ENCODE assay signal across 10 mouse cellular contexts in the genomic region with DNA sequence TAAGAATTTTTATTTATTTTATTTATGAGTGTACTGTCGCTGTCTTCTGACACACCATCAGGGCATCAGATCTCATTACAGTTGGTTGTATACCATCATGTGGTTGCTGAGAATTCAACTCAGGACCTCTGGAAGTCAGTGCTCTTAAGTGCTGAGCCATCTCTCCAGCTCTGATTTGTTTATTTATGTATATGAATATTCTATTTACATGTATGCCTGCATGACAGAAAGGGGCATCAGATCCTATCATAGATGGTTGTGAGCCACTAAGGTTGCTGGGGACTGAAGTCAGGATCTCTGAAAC. TPM values are rescaled to one million over a fixed set of nuclear protein-coding genes. Genes with fewer than 3 reads are reported as not detected.
DNase-seq lines count a peak whose midpoint lies in the region; ATAC-seq lines count a peak whose summit lies in the region.
"Had no signal": no experiment of that assay in that cellular context is flagged by ENCODE, and none has a peak within 500 bp of the region (broad histone marks: within the 10 kb centered on the region; RNA-seq: fewer than 3 reads in every experiment).

No protein-coding gene starts in this region.

- peak overlapping the region; percentile 92; the same call in 1 of the 2 replicates for H3K4me3 ChIP-seq in forebrain, embryonic 10.5 days
- H3K4me3 ChIP-seq in forebrain, embryonic 16.5 days (replicated peaks; ENCODE audit: low read length) = no peak overlapping the region
- H3K4me3 ChIP-seq in limb, embryonic 12.5 days (replicated peaks) = no peak overlapping the region
- no peak overlapping the region for H3K4me3 ChIP-seq in limb, embryonic 10.5 days
- H3K4me3 ChIP-seq in limb, embryonic 15.5 days = no peak overlapping the region
- peak overlapping the region; percentile 69; the same call in 1 of the 2 replicates for H3K4me3 ChIP-seq in neural tube, embryonic 13.5 days

- no peak overlapping the region for H3K4me2 ChIP-seq in forebrain, embryonic 16.5 days (ENCODE audit: low read length)
- H3K4me2 ChIP-seq in limb, embryonic 12.5 days = peak overlapping the region; percentile 79; the same call in 1 of the 2 replicates
- H3K4me2 ChIP-seq in limb, embryonic 15.5 days = peak overlapping the region; percentile 62; the same call in 1 of the 2 replicates
- 0 out of 2 replicates have a peak overlapping the region, but pooled peaks have one; percentile 94 for H3K4me2 ChIP-seq in neural tube, embryonic 13.5 days

- ATAC-seq in forebrain, embryonic 16.5 days = no peak; the same call in 1 of the 2 replicates
- no peak for ATAC-seq in limb, embryonic 12.5 days (ENCODE audit: insufficient number of reproducible peaks, insufficient read depth, low FRiP score, low TSS enrichment, low read depth)
- no peak for ATAC-seq in limb, embryonic 15.5 days (ENCODE audit: insufficient number of reproducible peaks, low FRiP score, low TSS enrichment, low read depth)
- peak; percentile 8; the same call in 1 of the 2 replicates for ATAC-seq in neural tube, embryonic 13.5 days (ENCODE audit: low read depth)

- H3K9ac ChIP-seq in forebrain, embryonic 16.5 days (replicated peaks; ENCODE audit: low read depth, low read length) = no peak overlapping the region
- H3K9ac ChIP-seq in limb, embryonic 12.5 days (replicated peaks) = no peak overlapping the region
- H3K9ac ChIP-seq in limb, embryonic 15.5 days = no peak overlapping the region
- no peak overlapping the region for H3K9ac ChIP-seq in neural tube, embryonic 13.5 days

- no peak overlapping the region for H3K27ac ChIP-seq in forebrain, embryonic 10.5 days
- H3K27ac ChIP-seq in forebrain, embryonic 16.5 days (ENCODE audit: low read length) = no peak overlapping the region
- no peak overlapping the region for H3K27ac ChIP-seq in limb, embryonic 12.5 days
- H3K27ac ChIP-seq in limb, embryonic 10.5 days = no peak overlapping the region
- H3K27ac ChIP-seq in limb, embryonic 15.5 days = no peak overlapping the region
- no peak overlapping the region for H3K27ac ChIP-seq in neural tube, embryonic 13.5 days (replicated peaks)

- DNase-seq in forebrain, embryonic 10.5 days (ENCODE audit: extremely low spot score, low spot score) = no peak
- DNase-seq in limb, embryonic 10.5 days (ENCODE audit: low spot score) = no peak
- DNase-seq in c-Kit-positive CD71-positive TER-119-positive erythroid progenitor cells, embryonic 14.5 days (ENCODE audit: low spot score) = no peak
- no peak for DNase-seq in left cerebral cortex, postnatal 14 days (ENCODE audit: low spot score in 2 of 2)

- no peaks in the 10 kb centered on the region for H3K27me3 ChIP-seq in forebrain, embryonic 10.5 days (ENCODE audit: poor library complexity, severe bottlenecking)
- no peaks in the 10 kb centered on the region for H3K27me3 ChIP-seq in forebrain, embryonic 16.5 days (replicated peaks; ENCODE audit: control insufficient read depth, insufficient read depth, low read length)
- no peaks in the 10 kb centered on the region for H3K27me3 ChIP-seq in limb, embryonic 12.5 days
- no peaks in the 10 kb centered on the region for H3K27me3 ChIP-seq in limb, embryonic 10.5 days (ENCODE audit: low read depth, poor library complexity, severe bottlenecking)
- H3K27me3 ChIP-seq in limb, embryonic 15.5 days = no peaks in the 10 kb centered on the region
- no peaks in the 10 kb centered on the region for H3K27me3 ChIP-seq in neural tube, embryonic 13.5 days

- H3K4me1 ChIP-seq in forebrain, embryonic 10.5 days = peaks cover 11% of the 10 kb centered on the region
- H3K4me1 ChIP-seq in forebrain, embryonic 16.5 days (replicated peaks; ENCODE audit: control insufficient read depth, insufficient read depth, low read length) = peaks cover 7% of the 10 kb centered on the region
- peaks cover 10% of the 10 kb centered on the region for H3K4me1 ChIP-seq in limb, embryonic 12.5 days (replicated peaks)
- H3K4me1 ChIP-seq in limb, embryonic 10.5 days = peaks cover 11% of the 10 kb centered on the region
- peaks cover 9% of the 10 kb centered on the region; the same call in 1 of the 2 replicates for H3K4me1 ChIP-seq in limb, embryonic 15.5 days
- peaks cover 11% of the 10 kb centered on the region for H3K4me1 ChIP-seq in neural tube, embryonic 13.5 days (replicated peaks)

- 7% methylated on average over 1 of the region's 1 CpGs for WGBS in forebrain, embryonic 10.5 days
- 16% methylated on average over 1 of the region's 1 CpGs for WGBS in forebrain, embryonic 16.5 days
- 6% methylated on average over 1 of the region's 1 CpGs for WGBS in limb, embryonic 12.5 days
- 10% methylated on average over 1 of the region's 1 CpGs for WGBS in limb, embryonic 10.5 days
- WGBS in limb, embryonic 15.5 days = 10% methylated on average over 1 of the region's 1 CpGs
- WGBS in neural tube, embryonic 13.5 days = 15% methylated on average over 1 of the region's 1 CpGs

- H3K9me3 ChIP-seq in forebrain, embryonic 10.5 days = no peaks in the 10 kb centered on the region
- H3K9me3 ChIP-seq in forebrain, embryonic 16.5 days (ENCODE audit: control insufficient read depth, low read length) = no peaks in the 10 kb centered on the region
- H3K9me3 ChIP-seq in limb, embryonic 12.5 days = no peaks in the 10 kb centered on the region
- no peaks in the 10 kb centered on the region for H3K9me3 ChIP-seq in limb, embryonic 10.5 days (replicated peaks)
- no peaks in the 10 kb centered on the region for H3K9me3 ChIP-seq in limb, embryonic 15.5 days
- no peaks in the 10 kb centered on the region for H3K9me3 ChIP-seq in neural tube, embryonic 13.5 days

- peaks cover 40% of the 10 kb centered on the region for H3K36me3 ChIP-seq in forebrain, embryonic 10.5 days (replicated peaks)
- H3K36me3 ChIP-seq in forebrain, embryonic 16.5 days (ENCODE audit: control insufficient read depth, insufficient read depth) = peaks cover 6% of the 10 kb centered on the region; the same call in 1 of the 2 replicates
- H3K36me3 ChIP-seq in limb, embryonic 12.5 days = peaks cover 39% of the 10 kb centered on the region
- H3K36me3 ChIP-seq in limb, embryonic 10.5 days = peaks cover 45% of the 10 kb centered on the region
- H3K36me3 ChIP-seq in limb, embryonic 15.5 days = peaks cover 37% of the 10 kb centered on the region
- H3K36me3 ChIP-seq in neural tube, embryonic 13.5 days = peaks cover 37% of the 10 kb centered on the region

- intact Hi-C loops in left cerebral cortex, postnatal 14 days (cut with DNase I) = loop anchor here (5.0 kb wide), 2 partner anchors 66 to 111 kb away; partner anchors contain the start of gene Asb16

RNA-seq across cellular contexts. Expression of gene Tmem101, which starts 0.5 kb away (rescaled TPM):
- polyA plus RNA-seq in forebrain, embryonic 10.5 days (2016; fragmentation: Nextera tagmentation; extraction: Ambion mirVana) = 37.3 and 39.8 TPM in 2 replicates
- 43.9 and 44.7 TPM in 2 replicates for polyA plus RNA-seq in forebrain, embryonic 16.5 days (2015; fragmentation: Nextera tagmentation; extraction: Ambion mirVana)
- polyA plus RNA-seq in limb, embryonic 12.5 days (2016; fragmentation: Nextera tagmentation; extraction: Ambion mirVana) = 40.6 and 44.2 TPM in 2 replicates
- polyA plus RNA-seq in limb, embryonic 10.5 days (2016; fragmentation: Nextera tagmentation; extraction: Ambion mirVana) = 34.0 and 39.6 TPM in 2 replicates
- polyA plus RNA-seq in limb, embryonic 15.5 days (2015; fragmentation: Nextera tagmentation; extraction: Ambion mirVana) = 37.5 and 40.3 TPM in 2 replicates
- 32.4 and 40.4 TPM in 2 replicates for polyA plus RNA-seq in neural tube, embryonic 13.5 days (2015; fragmentation: Nextera tagmentation; extraction: Ambion mirVana)
- total RNA-seq in left cerebral cortex, postnatal 14 days (2021) = 10 to 100 TPM; 27.0 to 30.3 TPM

RNA-seq across cellular contexts. Expression of gene Nags, which starts 11.4 kb away (rescaled TPM):
- polyA plus RNA-seq in forebrain, embryonic 10.5 days (2016; fragmentation: Nextera tagmentation; extraction: Ambion mirVana) = not detected in 2 replicates
- polyA plus RNA-seq in forebrain, embryonic 16.5 days (2015; fragmentation: Nextera tagmentation; extraction: Ambion mirVana) = not detected in 2 replicates
- polyA plus RNA-seq in limb, embryonic 12.5 days (2016; fragmentation: Nextera tagmentation; extraction: Ambion mirVana) = 0.24 TPM in 1 of 2 replicates, not detected in the other
- polyA plus RNA-seq in limb, embryonic 10.5 days (2016; fragmentation: Nextera tagmentation; extraction: Ambion mirVana) = 0.09 and 0.20 TPM in 2 replicates
- polyA plus RNA-seq in limb, embryonic 15.5 days (2015; fragmentation: Nextera tagmentation; extraction: Ambion mirVana) = 0.12 and 0.14 TPM in 2 replicates
- not detected in 2 replicates for polyA plus RNA-seq in neural tube, embryonic 13.5 days (2015; fragmentation: Nextera tagmentation; extraction: Ambion mirVana)
- total RNA-seq in left cerebral cortex, postnatal 14 days (2021) = not detected
- total RNA-seq: gastrocnemius, postnatal 10 days had no signal

RNA-seq across cellular contexts. Expression of gene Lsm12, which starts 28.4 kb away (rescaled TPM):
- 137 and 141 TPM in 2 replicates for polyA plus RNA-seq in forebrain, embryonic 10.5 days (2016; fragmentation: Nextera tagmentation; extraction: Ambion mirVana)
- 103 and 123 TPM in 2 replicates for polyA plus RNA-seq in forebrain, embryonic 16.5 days (2015; fragmentation: Nextera tagmentation; extraction: Ambion mirVana)
- polyA plus RNA-seq in limb, embryonic 12.5 days (2016; fragmentation: Nextera tagmentation; extraction: Ambion mirVana) = 103 TPM in 2 replicates
- 125 and 146 TPM in 2 replicates for polyA plus RNA-seq in limb, embryonic 10.5 days (2016; fragmentation: Nextera tagmentation; extraction: Ambion mirVana)
- 119 and 130 TPM in 2 replicates for polyA plus RNA-seq in limb, embryonic 15.5 days (2015; fragmentation: Nextera tagmentation; extraction: Ambion mirVana)
- polyA plus RNA-seq in neural tube, embryonic 13.5 days (2015; fragmentation: Nextera tagmentation; extraction: Ambion mirVana) = 112 and 116 TPM in 2 replicates
- 10 to 100 TPM; 60.5 to 65.2 TPM for total RNA-seq in left cerebral cortex, postnatal 14 days (2021)

RNA-seq across cellular contexts. Expression of gene G6pc3, which starts 32.7 kb away (rescaled TPM):
- polyA plus RNA-seq in forebrain, embryonic 10.5 days (2016; fragmentation: Nextera tagmentation; extraction: Ambion mirVana) = 38.0 and 39.5 TPM in 2 replicates
- polyA plus RNA-seq in forebrain, embryonic 16.5 days (2015; fragmentation: Nextera tagmentation; extraction: Ambion mirVana) = 21.5 and 26.2 TPM in 2 replicates
- 36.6 and 36.8 TPM in 2 replicates for polyA plus RNA-seq in limb, embryonic 12.5 days (2016; fragmentation: Nextera tagmentation; extraction: Ambion mirVana)
- 41.4 and 41.6 TPM in 2 replicates for polyA plus RNA-seq in limb, embryonic 10.5 days (2016; fragmentation: Nextera tagmentation; extraction: Ambion mirVana)
- 25.1 and 27.6 TPM in 2 replicates for polyA plus RNA-seq in limb, embryonic 15.5 days (2015; fragmentation: Nextera tagmentation; extraction: Ambion mirVana)
- 29.1 and 31.6 TPM in 2 replicates for polyA plus RNA-seq in neural tube, embryonic 13.5 days (2015; fragmentation: Nextera tagmentation; extraction: Ambion mirVana)
- 10 to 100 TPM; 45.5 to 49.1 TPM for total RNA-seq in left cerebral cortex, postnatal 14 days (2021)

RNA-seq across cellular contexts. Expression of gene Pyy, which starts 49.1 kb away (rescaled TPM):
- not detected in 2 replicates for polyA plus RNA-seq in forebrain, embryonic 10.5 days (2016; fragmentation: Nextera tagmentation; extraction: Ambion mirVana)
- polyA plus RNA-seq in forebrain, embryonic 16.5 days (2015; fragmentation: Nextera tagmentation; extraction: Ambion mirVana) = not detected in 2 replicates
- polyA plus RNA-seq in limb, embryonic 12.5 days (2016; fragmentation: Nextera tagmentation; extraction: Ambion mirVana) = not detected in 2 replicates
- polyA plus RNA-seq in limb, embryonic 10.5 days (2016; fragmentation: Nextera tagmentation; extraction: Ambion mirVana) = not detected in 2 replicates
- polyA plus RNA-seq in limb, embryonic 15.5 days (2015; fragmentation: Nextera tagmentation; extraction: Ambion mirVana) = not detected in 2 replicates
- polyA plus RNA-seq in neural tube, embryonic 13.5 days (2015; fragmentation: Nextera tagmentation; extraction: Ambion mirVana) = not detected in 2 replicates
- not detected for total RNA-seq in left cerebral cortex, postnatal 14 days (2021)
- total RNA-seq: adrenal gland, postnatal 10 days; gastrocnemius, postnatal 10 days had no signal

Comparison
In these comparisons a context has a peak if more than half of its experiments do, and no peak if none do; other contexts are left out.
1. H3K4me3 ChIP-seq: peak in forebrain, embryonic 10.5 days (single experiment) and neural tube, embryonic 13.5 days (single experiment); none in forebrain, embryonic 16.5 days (single experiment), limb, embryonic 12.5 days (single experiment), limb, embryonic 10.5 days (single experiment) and limb, embryonic 15.5 days (single experiment).